Mouse (Mus musculus): ENCODE data around the gene Rps6. TPM values are rescaled to one million over a fixed set of nuclear protein-coding genes. Genes with fewer than 3 reads are reported as not detected.
A peak's percentile ranks its signal among the peaks of the same experiment; 100 is the strongest.

Rps6 gene
- 100 to 1,000 TPM; 393 to 501 TPM for total RNA-seq (2021)
- long read RNA-seq, experiment 1, transcript Rps6-201 (5 exons, 878 nt), result major isoform, 134 of 141 reads
- long read RNA-seq, experiment 1, transcript Rps6-204 (4 exons, 1,128 nt), result minor isoform, 5 of 141 reads
- long read RNA-seq, experiment 1, partial matches to known transcripts, result 1 of 141 reads
- long read RNA-seq, experiment 1, other reads (novel, unspliced or antisense), result 1 of 141 reads
- long read RNA-seq, experiment 2, transcript Rps6-201 (5 exons, 878 nt), result major isoform, 165 of 171 reads
- long read RNA-seq, experiment 2, partial matches to known transcripts, result 2 of 171 reads
- long read RNA-seq, experiment 2, other reads (novel, unspliced or antisense), result 3 of 171 reads

DNA sequence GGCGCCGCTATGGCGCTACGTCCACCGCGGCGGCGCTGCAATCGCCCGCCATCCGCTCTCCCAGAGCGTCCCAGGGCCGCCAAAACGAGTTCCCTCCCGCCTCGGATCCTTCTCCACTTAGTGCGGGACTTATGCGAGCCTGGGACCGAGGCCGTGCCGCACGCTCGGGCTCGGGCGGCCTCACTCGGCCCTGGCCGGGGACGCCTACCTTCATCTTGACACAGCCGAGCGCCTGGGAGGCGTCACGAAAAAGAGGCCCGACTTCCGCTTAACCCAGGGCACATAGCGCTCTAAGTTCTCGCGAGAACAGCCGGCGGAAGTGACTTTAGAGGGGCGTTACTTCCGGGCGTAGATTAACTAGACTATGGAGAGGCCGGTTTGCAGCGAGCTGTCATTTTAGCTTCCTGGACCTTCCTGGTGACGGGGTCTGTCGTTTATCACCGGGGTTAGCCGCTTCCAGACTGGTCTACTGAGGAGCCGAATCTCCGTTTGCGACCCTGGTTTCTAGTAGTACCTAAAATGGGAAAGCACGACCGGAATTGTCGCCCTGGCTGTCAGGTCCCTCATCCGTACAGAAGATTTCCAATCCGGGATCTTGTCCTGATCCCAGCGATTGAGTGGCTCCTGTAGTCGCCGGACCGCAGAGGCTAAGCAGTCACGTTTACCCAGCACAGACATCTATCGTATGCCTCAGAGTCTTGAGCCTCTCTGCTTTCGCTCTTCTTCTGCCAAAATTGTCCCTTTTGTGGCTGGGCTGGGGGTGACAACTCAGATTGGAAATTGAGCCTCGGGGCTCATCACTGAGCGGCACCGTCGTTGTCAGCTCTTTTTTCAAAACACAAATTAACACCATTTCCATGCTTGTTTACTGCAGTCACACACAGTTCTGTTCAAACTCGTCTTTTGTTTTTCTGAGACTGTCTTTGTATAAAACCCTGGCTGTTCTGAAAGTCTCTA is at the start of gene Rps6:
Gene Rps6 (minus strand): TSS at position 300 of the 957 bp plus-strand sequence.
- peak within 1 kb of the TSS; percentile 79 for H3K4me3 ChIP-seq
- no peak; the same call in 1 of the 2 replicates for TF ChIP-seq CTCF (IDR thresholded peaks at IDR 0.05)
- H3K27ac ChIP-seq, result peak within 1 kb of the TSS; percentile 97
- DNase-seq, result peak; percentile 98
- intact Hi-C loops (cut with DNase I), result loop anchor here (5.0 to 10.0 kb wide), 2 partner anchors 110 to 283 kb away; partner anchors contain the start of genes Dennd4c and Rraga

DNA sequence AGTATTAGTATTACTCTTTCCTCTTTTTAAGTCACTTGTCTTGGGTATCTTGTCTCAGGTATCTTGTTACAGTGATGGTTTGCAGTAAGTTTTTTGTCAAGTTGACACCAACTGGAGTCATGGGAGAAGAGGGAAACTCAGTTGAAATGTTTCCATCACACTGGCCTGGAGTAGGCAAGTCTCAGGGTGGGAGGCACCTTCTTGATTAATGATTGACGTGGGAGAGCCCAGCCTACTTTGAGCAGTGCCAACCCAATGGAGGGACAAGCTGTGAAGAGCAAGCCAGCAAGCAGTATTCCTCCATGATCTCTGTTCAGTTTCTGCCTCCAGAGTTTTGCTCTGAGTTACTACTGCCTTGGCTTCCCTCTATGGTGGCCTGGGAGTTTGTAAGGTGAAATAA is 48.7 kb upstream of the Rps6 start:
- Histone ChIP-seq H3K4me3 (no peak overlapping the region), H3K27ac (no peak overlapping the region)
- intact Hi-C loops (cut with DNase I), result no loop called here
- no peak for TF ChIP-seq CTCF (IDR thresholded peaks at IDR 0.05)
- DNase-seq, result no peak

DNA sequence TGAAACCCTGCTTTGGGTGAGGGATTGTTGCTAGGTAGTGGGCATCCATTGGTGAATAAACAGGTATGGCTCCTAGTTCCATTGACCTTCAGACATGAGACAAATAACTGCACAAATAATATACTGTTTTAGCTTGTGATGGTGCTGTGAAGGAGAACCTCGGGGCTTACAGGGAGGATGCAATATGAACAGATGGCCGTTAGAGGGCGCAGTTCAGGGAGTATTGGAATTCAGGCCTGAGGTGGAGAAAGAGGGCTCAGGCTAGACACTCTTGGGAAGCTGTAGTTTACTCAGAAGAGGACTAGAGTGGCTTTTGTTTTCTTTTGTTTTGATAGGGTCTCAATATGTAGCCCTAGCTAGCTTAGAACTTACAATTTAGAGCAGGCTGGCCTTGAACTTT is 47.8 kb upstream of the Rps6 start:
- Histone ChIP-seq H3K4me3 (no peak overlapping the region), H3K27ac (no peak overlapping the region)
- intact Hi-C loops (cut with DNase I), result no loop called here
- no peak for DNase-seq
- peak; percentile 46; the same call in 1 of the 2 replicates for TF ChIP-seq CTCF (IDR thresholded peaks at IDR 0.05)

DNA sequence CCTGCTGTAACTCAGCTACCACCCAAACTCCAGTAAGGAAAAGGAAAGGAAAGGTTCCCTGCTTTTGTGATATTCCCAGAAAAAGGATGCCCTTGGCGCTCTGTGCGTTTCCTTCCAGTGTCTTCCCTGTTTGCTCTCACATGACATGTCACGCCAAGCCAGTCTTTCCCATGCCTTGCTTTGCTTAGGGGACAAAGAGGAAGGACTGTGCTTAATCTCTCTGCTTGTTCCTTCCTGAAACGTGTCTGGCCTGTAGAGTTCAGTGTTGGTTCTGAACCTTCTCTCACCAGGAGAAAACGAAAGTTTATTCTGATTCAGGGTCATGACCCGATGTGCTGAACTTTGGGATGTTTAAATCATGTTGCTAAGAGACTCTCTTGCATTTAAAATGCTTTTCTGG is 45.1 kb upstream of the Rps6 start:
- no peak for DNase-seq
- TF ChIP-seq CTCF (IDR thresholded peaks at IDR 0.05), result no peak
- intact Hi-C loops (cut with DNase I), result no loop called here
- Histone ChIP-seq H3K4me3 (no peak overlapping the region), H3K27ac (peak overlapping the region; percentile 56)

DNA sequence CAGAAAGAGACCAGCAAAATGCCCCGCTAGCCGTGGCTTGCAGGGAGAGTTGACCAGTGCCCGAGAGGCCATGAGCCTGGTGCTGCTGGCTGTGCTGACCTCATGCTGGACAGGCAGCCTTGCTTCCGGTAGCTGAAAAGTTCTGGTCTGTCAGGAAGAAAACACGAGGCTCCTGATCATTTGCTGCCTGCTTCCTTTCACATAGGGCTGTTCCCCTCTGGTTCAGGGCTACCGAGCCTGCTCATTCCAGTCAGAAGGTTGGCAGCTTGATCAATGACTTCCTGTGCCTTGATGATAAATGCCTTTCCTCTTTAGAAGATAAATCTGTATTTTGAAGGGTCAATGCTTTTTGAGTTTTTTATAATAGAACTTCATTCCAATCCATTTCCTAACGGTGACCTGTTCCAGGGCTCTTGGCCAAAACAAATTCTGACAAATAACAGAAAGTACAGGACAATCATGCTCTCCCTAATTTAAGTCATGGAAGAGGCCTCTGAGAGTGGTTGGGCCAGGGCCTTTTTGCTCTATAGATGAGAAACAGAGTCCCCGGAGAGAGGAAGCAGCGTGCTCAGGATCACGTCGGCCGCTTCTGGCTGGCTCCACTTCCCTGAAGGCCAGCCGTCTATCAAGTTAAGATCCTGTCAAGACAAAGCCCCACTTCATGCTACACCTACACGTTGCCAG is 41.7 kb upstream of the Rps6 start:
- Histone ChIP-seq H3K27ac (peak overlapping the region; percentile 54), H3K4me3 (no peak overlapping the region)
- DNase-seq, result peak; percentile 30
- no peak for TF ChIP-seq CTCF (IDR thresholded peaks at IDR 0.05)
- intact Hi-C loops (cut with DNase I), result no loop called here

DNA sequence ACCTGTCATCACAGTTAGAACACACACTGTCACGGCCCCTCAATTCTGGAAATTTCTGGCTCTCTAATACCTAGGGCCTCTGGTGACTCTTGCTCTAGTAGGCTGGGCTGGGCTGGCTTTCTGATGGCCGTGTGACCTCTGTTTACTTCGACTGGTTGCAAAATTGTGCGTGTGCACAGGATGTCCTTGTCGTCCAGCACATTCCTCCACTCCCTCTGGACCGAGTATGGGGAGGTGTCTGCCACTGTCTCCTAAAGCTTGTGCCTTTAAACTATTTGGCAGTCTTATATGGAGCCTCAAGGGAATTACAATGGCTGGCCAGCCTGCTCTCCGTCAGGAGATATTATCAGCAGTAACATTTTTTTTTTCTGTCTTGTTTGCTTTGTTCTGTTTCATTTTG is 40.2 kb upstream of the Rps6 start:
- H3K4me3 ChIP-seq, result no peak overlapping the region
- intact Hi-C loops (cut with DNase I), result no loop called here
- peak overlapping the region; percentile 62 for H3K27ac ChIP-seq
- no peak for TF ChIP-seq CTCF (IDR thresholded peaks at IDR 0.05)
- DNase-seq, result peak; percentile 44

DNA sequence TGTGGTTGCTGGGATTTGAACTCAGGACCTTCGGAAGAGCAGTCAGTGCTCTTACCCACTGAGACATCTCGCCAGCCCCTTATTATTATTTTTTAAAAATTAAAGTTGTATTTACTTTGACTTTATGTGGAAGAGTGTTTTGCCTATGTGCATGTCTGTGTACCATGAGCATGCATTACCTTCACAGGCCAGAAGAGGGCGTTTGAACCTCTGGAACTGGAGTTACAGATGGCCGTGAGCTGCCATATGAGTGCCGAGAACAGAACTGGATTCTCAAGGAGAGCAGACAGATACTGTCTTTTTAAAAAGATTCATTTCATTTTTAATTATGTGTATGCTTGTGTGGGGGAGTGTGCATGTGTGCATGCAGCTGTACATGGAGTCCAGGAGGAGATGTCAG is 30.7 kb upstream of the Rps6 start:
- intact Hi-C loops (cut with DNase I), result no loop called here
- no peak for DNase-seq
- no peak overlapping the region for H3K4me3 ChIP-seq
- H3K27ac ChIP-seq, result no peak overlapping the region
- peak; percentile 35; the same call in 1 of the 2 replicates for TF ChIP-seq CTCF (IDR thresholded peaks at IDR 0.05)

DNA sequence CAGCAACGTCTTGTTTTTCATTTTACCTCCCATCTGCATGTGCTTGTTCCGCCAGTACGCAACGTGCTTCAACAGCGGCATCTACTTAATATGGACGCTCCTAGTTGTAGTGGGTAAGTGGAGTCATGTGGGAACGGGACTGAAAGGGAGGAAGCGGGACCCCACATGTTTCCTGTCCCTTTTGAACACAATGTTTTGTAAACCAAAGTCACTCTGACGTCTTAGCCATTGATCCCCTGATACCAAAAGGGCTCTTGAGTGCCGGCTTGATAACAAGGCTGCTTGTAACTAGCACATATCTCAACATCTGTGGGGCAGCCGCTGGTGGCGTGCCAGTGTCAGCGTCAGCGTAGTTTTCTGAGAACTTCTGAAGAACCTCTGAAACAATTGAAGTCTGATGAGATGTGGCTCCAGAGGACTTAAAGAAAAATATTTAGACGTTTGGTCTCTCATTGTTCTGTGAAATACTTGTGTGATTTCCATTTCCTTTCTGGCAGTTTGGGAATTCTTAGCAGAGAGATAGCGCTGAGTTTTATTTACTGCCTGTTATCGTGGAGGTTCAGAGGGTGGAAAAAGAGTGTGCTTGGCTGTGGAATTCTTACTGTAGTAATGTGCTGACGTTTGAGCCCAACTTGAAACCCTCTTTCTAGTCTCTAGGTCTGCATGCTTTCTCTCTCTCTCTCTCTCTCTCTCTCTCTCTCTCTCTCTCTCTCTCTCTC is 29.1 kb upstream of the Rps6 start:
- TF ChIP-seq CTCF (IDR thresholded peaks at IDR 0.05), result no peak
- intact Hi-C loops (cut with DNase I), result no loop called here
- peak; percentile 37 for DNase-seq
- Histone ChIP-seq H3K4me3 (peak overlapping the region; percentile 67), H3K27ac (peak overlapping the region; percentile 68)

DNA sequence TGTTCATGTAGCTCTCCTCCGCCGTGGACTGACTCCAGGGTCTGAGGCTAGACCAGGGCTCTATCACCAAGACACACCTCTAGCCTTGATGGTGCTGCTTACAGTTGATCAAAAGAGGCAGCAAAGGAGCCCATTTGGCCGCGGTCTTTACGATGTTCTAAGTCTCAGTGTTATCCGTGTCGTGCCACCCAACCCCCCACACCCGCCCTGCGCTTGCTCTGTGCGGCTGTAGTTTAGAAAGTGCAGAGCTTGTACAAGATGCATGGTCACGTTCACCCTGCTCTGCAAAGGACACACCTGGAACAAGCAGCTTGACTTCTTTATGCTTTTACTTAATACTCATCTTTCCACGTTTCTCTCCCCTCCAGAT is 28.6 kb upstream of the Rps6 start:
- peak overlapping the region; percentile 68 for H3K27ac ChIP-seq
- TF ChIP-seq CTCF (IDR thresholded peaks at IDR 0.05), result no peak
- intact Hi-C loops (cut with DNase I), result loop anchor here (1.0 kb wide), 1 partner anchor 40 kb away; no protein-coding TSS in a partner anchor
- peak overlapping the region; percentile 67 for H3K4me3 ChIP-seq
- DNase-seq, result no peak

DNA sequence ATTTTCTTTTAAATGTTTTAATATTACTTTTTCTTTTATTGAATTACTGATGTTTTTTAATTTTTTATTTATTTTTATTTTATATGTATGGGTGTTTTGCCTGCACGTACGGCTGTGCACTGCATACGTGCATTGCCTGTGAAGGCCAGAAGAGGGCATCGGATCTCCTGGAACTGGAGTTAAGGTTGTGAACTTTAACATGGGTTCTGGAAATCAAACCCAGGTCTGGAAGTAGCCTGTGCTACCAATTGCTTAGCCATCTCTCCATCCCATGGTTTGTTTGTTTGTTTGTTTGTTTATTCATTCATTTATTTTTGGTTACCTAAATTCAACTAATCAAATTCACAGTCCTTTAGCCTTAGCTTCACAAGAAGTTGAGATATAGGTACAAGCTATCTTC is 27.7 kb upstream of the Rps6 start:
- H3K4me3 ChIP-seq, result no peak overlapping the region
- DNase-seq, result peak; percentile 35
- peak; percentile 68 for TF ChIP-seq CTCF (IDR thresholded peaks at IDR 0.05)
- no peak overlapping the region for H3K27ac ChIP-seq
- intact Hi-C loops (cut with DNase I), result loop anchor here (1.0 kb wide), 1 partner anchor 40 kb away; no protein-coding TSS in a partner anchor

DNA sequence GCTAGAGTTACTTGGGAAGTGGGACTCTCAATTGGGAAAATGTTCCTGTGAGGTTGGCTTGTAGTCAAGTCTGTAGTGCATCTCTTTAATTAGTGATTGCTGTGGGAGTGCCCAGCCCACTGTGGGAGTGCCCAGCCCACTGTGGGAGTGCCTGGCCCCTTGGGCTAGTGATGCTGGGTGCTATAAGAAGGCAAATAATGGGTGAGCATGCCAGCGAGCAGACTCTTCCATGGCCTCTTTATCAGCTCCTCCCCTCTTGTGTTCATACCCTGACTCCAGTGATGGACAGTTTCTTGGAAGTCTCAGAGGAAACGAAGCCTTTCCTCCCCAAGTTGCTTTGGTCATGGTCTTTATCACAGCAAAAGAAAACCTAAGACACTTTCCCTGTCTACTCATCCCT is 25.2 kb upstream of the Rps6 start:
- no peak for DNase-seq
- Histone ChIP-seq H3K27ac (no peak overlapping the region), H3K4me3 (no peak overlapping the region)
- TF ChIP-seq CTCF (IDR thresholded peaks at IDR 0.05), result no peak
- intact Hi-C loops (cut with DNase I), result no loop called here

DNA sequence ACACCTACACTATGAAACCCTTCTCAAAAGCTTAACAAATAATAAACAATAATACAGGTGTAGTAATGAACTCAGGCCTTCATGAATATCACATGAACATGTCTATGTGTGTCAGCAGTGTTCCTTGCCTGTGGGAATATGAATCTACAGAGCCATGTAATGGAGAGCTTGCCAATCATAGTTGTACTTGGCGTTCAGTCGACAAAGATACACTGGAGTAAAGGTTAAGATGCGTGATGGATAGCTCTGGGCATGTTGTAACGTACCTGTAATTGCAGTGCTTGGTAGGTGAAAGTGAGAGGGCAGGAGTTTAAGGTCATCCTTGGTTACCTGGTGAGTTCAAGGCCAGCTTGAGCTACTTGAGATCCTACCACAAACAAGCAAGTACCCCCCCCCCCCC is 24.0 kb upstream of the Rps6 start:
- no peak for TF ChIP-seq CTCF (IDR thresholded peaks at IDR 0.05)
- intact Hi-C loops (cut with DNase I), result no loop called here
- Histone ChIP-seq H3K27ac (no peak overlapping the region), H3K4me3 (no peak overlapping the region)
- no peak for DNase-seq
